Mouse (Mus musculus): ENCODE measurements around the gene Man2b2. TPM values are rescaled to one million over a fixed set of nuclear protein-coding genes. Genes with fewer than 3 reads are reported as not detected.

Gene Man2b2
- polyA plus RNA-seq, 1 experiment from 2014 or later, result 17.9 TPM

- Histone ChIP-seq H3K27me3 (replicated peaks) (no peaks in the 10 kb centered on the region), H3K4me2 (no peak overlapping the region), H3K4me1 (no peaks in the 10 kb centered on the region), H3K9me3 (no peaks in the 10 kb centered on the region), H3K36me3 (peaks cover 10% of the 10 kb centered on the region), H3K4me3 (replicated peaks) (no peak overlapping the region), H3K9ac (no peak overlapping the region), H3K27ac (no peak overlapping the region)
- WGBS, result 69% methylated on average over 9 of the region's 9 CpGs
- no peak for ATAC-seq (ENCODE audit: insufficient read depth, low FRiP score, low read depth)
Observed at GRCm38 (mm10) chr5:36791861-36792260, 38.6 kb downstream of the Man2b2 start.

GRCm38 (mm10) chr5:36786052-36786451 is 44.4 kb downstream of the Man2b2 start:
- WGBS, result 93% methylated on average over 5 of the region's 5 CpGs

GRCm38 (mm10) chr5:36779512-36779911 is 50.9 kb downstream of the Man2b2 start:
- Histone ChIP-seq H3K4me2 (no peak overlapping the region), H3K9ac (no peak overlapping the region), H3K4me3 (replicated peaks) (no peak overlapping the region), H3K4me1 (no peaks in the 10 kb centered on the region), H3K36me3 (no peaks in the 10 kb centered on the region), H3K27ac (no peak overlapping the region), H3K27me3 (replicated peaks) (no peaks in the 10 kb centered on the region), H3K9me3 (no peaks in the 10 kb centered on the region)
- no peak for ATAC-seq (ENCODE audit: insufficient read depth, low FRiP score, low read depth)
- WGBS, result 82% methylated on average over 2 of the region's 2 CpGs

More at GRCm38 (mm10) chr5:36786052-36786451, 44.4 kb downstream of the Man2b2 start:
- no peak for ATAC-seq (ENCODE audit: insufficient read depth, low FRiP score, low read depth)
- Histone ChIP-seq H3K4me2 (no peak overlapping the region), H3K9ac (no peak overlapping the region), H3K4me3 (replicated peaks) (no peak overlapping the region), H3K9me3 (no peaks in the 10 kb centered on the region), H3K27ac (no peak overlapping the region), H3K27me3 (replicated peaks) (no peaks in the 10 kb centered on the region), H3K4me1 (no peaks in the 10 kb centered on the region), H3K36me3 (no peaks in the 10 kb centered on the region)

- Histone ChIP-seq H3K27ac (no peak overlapping the region), H3K9me3 (no peaks in the 10 kb centered on the region), H3K4me2 (no peak overlapping the region), H3K36me3 (no peaks in the 10 kb centered on the region), H3K27me3 (replicated peaks) (no peaks in the 10 kb centered on the region), H3K9ac (no peak overlapping the region), H3K4me1 (no peaks in the 10 kb centered on the region), H3K4me3 (replicated peaks) (no peak overlapping the region)
- 94% methylated on average over 1 of the region's 2 CpGs for WGBS
- no peak for ATAC-seq (ENCODE audit: insufficient read depth, low FRiP score, low read depth)
Observed at GRCm38 (mm10) chr5:36778901-36779300, 51.6 kb downstream of the Man2b2 start.

- no peak overlapping the region for H3K27ac ChIP-seq
- WGBS, result 13% methylated on average over 2 of the region's 2 CpGs
- no peak for ATAC-seq (ENCODE audit: insufficient read depth, low FRiP score, low read depth)
- no peak overlapping the region for H3K9ac ChIP-seq
- H3K9me3 ChIP-seq, result no peaks in the 10 kb centered on the region
- H3K4me2 ChIP-seq, result no peak overlapping the region
- no peaks in the 10 kb centered on the region for H3K36me3 ChIP-seq
- no peaks in the 10 kb centered on the region for H3K4me1 ChIP-seq
- no peaks in the 10 kb centered on the region for H3K27me3 ChIP-seq (replicated peaks)
- no peak overlapping the region for H3K4me3 ChIP-seq (replicated peaks)
Observed at GRCm38 (mm10) chr5:36777186-36777585, 53.3 kb downstream of the Man2b2 start.

- no peak overlapping the region for H3K9ac ChIP-seq
- no peaks in the 10 kb centered on the region for H3K27me3 ChIP-seq (replicated peaks)
- H3K36me3 ChIP-seq, result no peaks in the 10 kb centered on the region
- no peak for ATAC-seq (ENCODE audit: insufficient read depth, low FRiP score, low read depth)
- no peak overlapping the region for H3K4me3 ChIP-seq (replicated peaks)
- no peak overlapping the region for H3K27ac ChIP-seq
- H3K4me2 ChIP-seq, result no peak overlapping the region
- H3K9me3 ChIP-seq, result no peaks in the 10 kb centered on the region
- WGBS, result 36% methylated on average over 9 of the region's 9 CpGs
- H3K4me1 ChIP-seq, result no peaks in the 10 kb centered on the region
Observed at GRCm38 (mm10) chr5:36776021-36776575, 54.4 kb downstream of the Man2b2 start.

GRCm38 (mm10) chr5:36775317-36775716 is 55.1 kb downstream of the Man2b2 start:
- no peak overlapping the region for H3K9ac ChIP-seq
- 81% methylated on average over 2 of the region's 2 CpGs for WGBS
- no peak overlapping the region for H3K4me3 ChIP-seq (replicated peaks)

GRCm38 (mm10) chr5:36772586-36772985 is 57.9 kb downstream of the Man2b2 start:
- WGBS, result 82% methylated on average over 5 of the region's 5 CpGs
- Histone ChIP-seq H3K9me3 (no peaks in the 10 kb centered on the region), H3K4me2 (no peak overlapping the region), H3K4me3 (replicated peaks) (no peak overlapping the region), H3K9ac (no peak overlapping the region), H3K27me3 (replicated peaks) (no peaks in the 10 kb centered on the region), H3K4me1 (no peaks in the 10 kb centered on the region), H3K36me3 (no peaks in the 10 kb centered on the region), H3K27ac (no peak overlapping the region)
- ATAC-seq (ENCODE audit: insufficient read depth, low FRiP score, low read depth), result no peak

More at GRCm38 (mm10) chr5:36775317-36775716, 55.1 kb downstream of the Man2b2 start:
- Histone ChIP-seq H3K4me1 (no peaks in the 10 kb centered on the region), H3K9me3 (no peaks in the 10 kb centered on the region), H3K27me3 (replicated peaks) (no peaks in the 10 kb centered on the region), H3K27ac (no peak overlapping the region), H3K36me3 (no peaks in the 10 kb centered on the region), H3K4me2 (no peak overlapping the region)
- ATAC-seq (ENCODE audit: insufficient read depth, low FRiP score, low read depth), result no peak

GRCm38 (mm10) chr5:36769603-36770002 is 60.9 kb downstream of the Man2b2 start:
- 56% methylated on average over 3 of the region's 3 CpGs for WGBS
- no peak overlapping the region for H3K4me3 ChIP-seq (replicated peaks)
- no peak for ATAC-seq (ENCODE audit: insufficient read depth, low FRiP score, low read depth)
- no peak overlapping the region for H3K4me2 ChIP-seq
- H3K27me3 ChIP-seq (replicated peaks), result no peaks in the 10 kb centered on the region
- no peaks in the 10 kb centered on the region for H3K4me1 ChIP-seq
- no peaks in the 10 kb centered on the region for H3K9me3 ChIP-seq
- no peak overlapping the region for H3K27ac ChIP-seq
- H3K36me3 ChIP-seq, result no peaks in the 10 kb centered on the region
- H3K9ac ChIP-seq, result no peak overlapping the region

GRCm38 (mm10) chr5:36766958-36767703 is 63.3 kb downstream of the Man2b2 start:
- Histone ChIP-seq H3K9ac (no peak overlapping the region), H3K4me1 (no peaks in the 10 kb centered on the region), H3K27me3 (replicated peaks) (no peaks in the 10 kb centered on the region), H3K4me3 (replicated peaks) (no peak overlapping the region), H3K36me3 (no peaks in the 10 kb centered on the region), H3K4me2 (no peak overlapping the region), H3K27ac (no peak overlapping the region), H3K9me3 (no peaks in the 10 kb centered on the region)
- 34% methylated on average over 10 of the region's 10 CpGs for WGBS
- no peak for ATAC-seq (ENCODE audit: insufficient read depth, low FRiP score, low read depth)

- ATAC-seq (ENCODE audit: insufficient read depth, low FRiP score, low read depth), result no peak
Observed at GRCm38 (mm10) chr5:36759848-36760247, 70.6 kb downstream of the Man2b2 start.

GRCm38 (mm10) chr5:36757033-36757432 is 73.4 kb downstream of the Man2b2 start:
- H3K36me3 ChIP-seq, result no peaks in the 10 kb centered on the region
- no peak overlapping the region for H3K4me2 ChIP-seq
- H3K27me3 ChIP-seq (replicated peaks), result no peaks in the 10 kb centered on the region
- H3K9me3 ChIP-seq, result no peaks in the 10 kb centered on the region
- WGBS, result 73% methylated on average over 5 of the region's 5 CpGs
- H3K27ac ChIP-seq, result no peak overlapping the region
- no peak overlapping the region for H3K4me3 ChIP-seq (replicated peaks)
- no peak overlapping the region for H3K9ac ChIP-seq
- no peak for ATAC-seq (ENCODE audit: insufficient read depth, low FRiP score, low read depth)
- no peaks in the 10 kb centered on the region for H3K4me1 ChIP-seq

More at GRCm38 (mm10) chr5:36759848-36760247, 70.6 kb downstream of the Man2b2 start:
- Histone ChIP-seq H3K4me2 (no peak overlapping the region), H3K36me3 (no peaks in the 10 kb centered on the region), H3K4me3 (replicated peaks) (no peak overlapping the region), H3K4me1 (no peaks in the 10 kb centered on the region), H3K9ac (no peak overlapping the region), H3K27ac (no peak overlapping the region), H3K9me3 (no peaks in the 10 kb centered on the region), H3K27me3 (replicated peaks) (no peaks in the 10 kb centered on the region)
- 27% methylated on average over 4 of the region's 4 CpGs for WGBS
